Mouse (Mus musculus): ENCODE results near the gene Hspa2. TPM values are rescaled to one million over a fixed set of nuclear protein-coding genes. Genes with fewer than 3 reads are reported as not detected.

Hspa2 gene
- polyA plus RNA-seq, 1 experiment from 2014 or later: 1.4 TPM

- 73% methylated on average over 5 of the region's 5 CpGs for WGBS (ENCODE audit: insufficient replicate concordance)
- Histone ChIP-seq H3K4me2 (ENCODE audit: low read depth, low read length) (no peak overlapping the region), H3K27me3 (ENCODE audit: control insufficient read depth, insufficient read depth, low read depth, low read length) (no peaks in the 10 kb centered on the region), H3K4me3 (ENCODE audit: low read depth, low read length) (no peak overlapping the region), H3K9ac (ENCODE audit: low read depth, low read length) (no peak overlapping the region), H3K36me3 (ENCODE audit: control insufficient read depth, insufficient read depth) (no peaks in the 10 kb centered on the region), H3K4me1 (ENCODE audit: control insufficient read depth, low read depth, low read length) (no peaks in the 10 kb centered on the region), H3K27ac (ENCODE audit: low read length) (no peak overlapping the region), H3K9me3 (replicated peaks; ENCODE audit: control insufficient read depth, low read length) (no peaks in the 10 kb centered on the region)
- ATAC-seq (ENCODE audit: low read depth): no peak
Measured at GRCm38 (mm10) chr12:76397281-76397680, 6.7 kb upstream of the Hspa2 start.

GRCm38 (mm10) chr12:76401674-76402073 is 2.3 kb upstream of the Hspa2 start:
- Histone ChIP-seq H3K27me3 (ENCODE audit: control insufficient read depth, insufficient read depth, low read depth, low read length) (peaks cover 25% of the 10 kb centered on the region), H3K9ac (ENCODE audit: low read depth, low read length) (no peak overlapping the region), H3K36me3 (ENCODE audit: control insufficient read depth, insufficient read depth) (no peaks in the 10 kb centered on the region), H3K9me3 (replicated peaks; ENCODE audit: control insufficient read depth, low read length) (no peaks in the 10 kb centered on the region), H3K27ac (ENCODE audit: low read length) (no peak overlapping the region), H3K4me2 (ENCODE audit: low read depth, low read length) (no peak overlapping the region), H3K4me1 (ENCODE audit: control insufficient read depth, low read depth, low read length) (peaks cover 24% of the 10 kb centered on the region), H3K4me3 (ENCODE audit: low read depth, low read length) (no peak overlapping the region)
- WGBS (ENCODE audit: insufficient replicate concordance): 59% methylated on average over 3 of the region's 3 CpGs
- ATAC-seq (ENCODE audit: low read depth): no peak

- peak overlapping the region; percentile 92 for H3K27ac ChIP-seq (ENCODE audit: low read length)
- peaks cover 38% of the 10 kb centered on the region for H3K27me3 ChIP-seq (ENCODE audit: control insufficient read depth, insufficient read depth, low read depth, low read length)
- peak overlapping the region; percentile 88 for H3K4me3 ChIP-seq (ENCODE audit: low read depth, low read length)
- peaks cover 24% of the 10 kb centered on the region for H3K4me1 ChIP-seq (ENCODE audit: control insufficient read depth, low read depth, low read length)
- peak overlapping the region; percentile 98 for H3K4me2 ChIP-seq (ENCODE audit: low read depth, low read length)
- H3K36me3 ChIP-seq (ENCODE audit: control insufficient read depth, insufficient read depth): no peaks in the 10 kb centered on the region
- H3K9me3 ChIP-seq (replicated peaks; ENCODE audit: control insufficient read depth, low read length): no peaks in the 10 kb centered on the region
- WGBS (ENCODE audit: insufficient replicate concordance): 2% methylated on average over 50 of the region's 54 CpGs
- peak; percentile 84 for ATAC-seq (ENCODE audit: low read depth)
- H3K9ac ChIP-seq (ENCODE audit: low read depth, low read length): peak overlapping the region; percentile 81
Measured at GRCm38 (mm10) chr12:76402991-76403885, 738 bp upstream of the Hspa2 start.

- Histone ChIP-seq H3K4me2 (ENCODE audit: low read depth, low read length) (peak overlapping the region; percentile 98), H3K4me3 (ENCODE audit: low read depth, low read length) (peak overlapping the region; percentile 88), H3K36me3 (ENCODE audit: control insufficient read depth, insufficient read depth) (no peaks in the 10 kb centered on the region), H3K9ac (ENCODE audit: low read depth, low read length) (peak overlapping the region; percentile 81; the same call in 1 of the 2 replicates), H3K9me3 (replicated peaks; ENCODE audit: control insufficient read depth, low read length) (no peaks in the 10 kb centered on the region), H3K27me3 (ENCODE audit: control insufficient read depth, insufficient read depth, low read depth, low read length) (peaks cover 38% of the 10 kb centered on the region), H3K27ac (ENCODE audit: low read length) (no peak overlapping the region), H3K4me1 (ENCODE audit: control insufficient read depth, low read depth, low read length) (peaks cover 24% of the 10 kb centered on the region)
- WGBS (ENCODE audit: insufficient replicate concordance): 9% methylated on average over 20 of the region's 20 CpGs
- no peak for ATAC-seq (ENCODE audit: low read depth)
Measured at GRCm38 (mm10) chr12:76404836-76405182, 833 bp downstream of the Hspa2 start.

GRCm38 (mm10) chr12:76405183-76405970 is 1.4 kb downstream of the Hspa2 start:
- Histone ChIP-seq H3K4me3 (ENCODE audit: low read depth, low read length) (peak overlapping the region; percentile 88), H3K36me3 (ENCODE audit: control insufficient read depth, insufficient read depth) (no peaks in the 10 kb centered on the region), H3K27ac (ENCODE audit: low read length) (no peak overlapping the region), H3K9ac (ENCODE audit: low read depth, low read length) (no peak overlapping the region), H3K9me3 (replicated peaks; ENCODE audit: control insufficient read depth, low read length) (no peaks in the 10 kb centered on the region), H3K27me3 (ENCODE audit: control insufficient read depth, insufficient read depth, low read depth, low read length) (peaks cover 38% of the 10 kb centered on the region), H3K4me2 (ENCODE audit: low read depth, low read length) (peak overlapping the region; percentile 98), H3K4me1 (ENCODE audit: control insufficient read depth, low read depth, low read length) (peaks cover 24% of the 10 kb centered on the region)
- 4% methylated on average over 64 of the region's 64 CpGs for WGBS (ENCODE audit: insufficient replicate concordance)
- no peak for ATAC-seq (ENCODE audit: low read depth)

- Histone ChIP-seq H3K4me3 (ENCODE audit: low read depth, low read length) (peak overlapping the region; percentile 88), H3K4me1 (ENCODE audit: control insufficient read depth, low read depth, low read length) (peaks cover 24% of the 10 kb centered on the region), H3K9ac (ENCODE audit: low read depth, low read length) (no peak overlapping the region), H3K36me3 (ENCODE audit: control insufficient read depth, insufficient read depth) (no peaks in the 10 kb centered on the region), H3K27me3 (ENCODE audit: control insufficient read depth, insufficient read depth, low read depth, low read length) (peaks cover 38% of the 10 kb centered on the region), H3K4me2 (ENCODE audit: low read depth, low read length) (peak overlapping the region; percentile 98), H3K9me3 (replicated peaks; ENCODE audit: control insufficient read depth, low read length) (no peaks in the 10 kb centered on the region), H3K27ac (ENCODE audit: low read length) (no peak overlapping the region)
- 4% methylated on average over 23 of the region's 23 CpGs for WGBS (ENCODE audit: insufficient replicate concordance)
- no peak for ATAC-seq (ENCODE audit: low read depth)
Measured at GRCm38 (mm10) chr12:76405971-76406370, 2.0 kb downstream of the Hspa2 start.

GRCm38 (mm10) chr12:76407184-76407583 is 3.2 kb downstream of the Hspa2 start:
- Histone ChIP-seq H3K27me3 (ENCODE audit: control insufficient read depth, insufficient read depth, low read depth, low read length) (peaks cover 38% of the 10 kb centered on the region), H3K4me1 (ENCODE audit: control insufficient read depth, low read depth, low read length) (peaks cover 24% of the 10 kb centered on the region), H3K36me3 (ENCODE audit: control insufficient read depth, insufficient read depth) (no peaks in the 10 kb centered on the region), H3K9ac (ENCODE audit: low read depth, low read length) (no peak overlapping the region), H3K27ac (ENCODE audit: low read length) (no peak overlapping the region), H3K4me3 (ENCODE audit: low read depth, low read length) (no peak overlapping the region), H3K9me3 (replicated peaks; ENCODE audit: control insufficient read depth, low read length) (no peaks in the 10 kb centered on the region), H3K4me2 (ENCODE audit: low read depth, low read length) (no peak overlapping the region)
- 45% methylated on average over 1 of the region's 1 CpGs for WGBS (ENCODE audit: insufficient replicate concordance)
- no peak for ATAC-seq (ENCODE audit: low read depth)

GRCm38 (mm10) chr12:76409166-76409565 is 5.2 kb downstream of the Hspa2 start:
- Histone ChIP-seq H3K27ac (ENCODE audit: low read length) (no peak overlapping the region), H3K9ac (ENCODE audit: low read depth, low read length) (no peak overlapping the region), H3K27me3 (ENCODE audit: control insufficient read depth, insufficient read depth, low read depth, low read length) (peaks cover 38% of the 10 kb centered on the region), H3K4me1 (ENCODE audit: control insufficient read depth, low read depth, low read length) (peaks cover 17% of the 10 kb centered on the region), H3K4me3 (ENCODE audit: low read depth, low read length) (no peak overlapping the region), H3K36me3 (ENCODE audit: control insufficient read depth, insufficient read depth) (no peaks in the 10 kb centered on the region), H3K9me3 (replicated peaks; ENCODE audit: control insufficient read depth, low read length) (no peaks in the 10 kb centered on the region), H3K4me2 (ENCODE audit: low read depth, low read length) (no peak overlapping the region)
- WGBS (ENCODE audit: insufficient replicate concordance): 50% methylated on average over 4 of the region's 4 CpGs
- no peak for ATAC-seq (ENCODE audit: low read depth)
